Mouse (Mus musculus) kidney, adult 11 months (tissue): ENCODE measurements at regions not wholly inside any gene's neighbourhood (a gene's known extent, or its start where the extent isn't known, plus 50 kb on each side); places are given as distances from the start of the nearest gene placed in this dataset.

Experiments
- DNase-seq: peaks from one replicate; pipeline ENCODE4 v3.0.0; 2022

DNA sequence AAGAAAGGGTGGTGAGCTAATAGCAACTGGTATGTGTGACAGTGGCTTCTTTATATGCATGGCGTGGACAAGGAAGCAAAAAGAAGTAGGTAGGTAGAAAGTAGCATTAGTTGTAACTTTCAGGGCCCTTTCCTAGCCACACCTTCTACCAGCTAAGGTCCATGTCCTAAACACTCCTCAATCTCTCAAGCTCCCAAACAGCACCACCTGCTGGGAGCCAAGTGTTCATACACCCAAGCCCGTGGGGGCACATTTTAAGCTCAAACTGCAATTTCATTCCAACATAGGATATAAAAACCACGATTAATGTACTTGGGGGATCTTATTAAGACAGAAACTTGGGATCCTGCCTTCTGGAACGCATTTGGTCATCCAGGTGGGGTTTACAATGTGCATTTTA, 141.6 kb upstream of the Cox10 start:
- no peak for DNase-seq

- no peak for DNase-seq
These were observed 137.9 kb upstream of the Cox10 start for GRCm38 (mm10) chr11:64217181-64217580.

GRCm38 (mm10) chr11:64210916-64211315, 131.6 kb upstream of the Cox10 start:
- DNase-seq: no peak

GRCm38 (mm10) chr11:64208306-64208705, 129.0 kb upstream of the Cox10 start:
- no peak for DNase-seq

DNA sequence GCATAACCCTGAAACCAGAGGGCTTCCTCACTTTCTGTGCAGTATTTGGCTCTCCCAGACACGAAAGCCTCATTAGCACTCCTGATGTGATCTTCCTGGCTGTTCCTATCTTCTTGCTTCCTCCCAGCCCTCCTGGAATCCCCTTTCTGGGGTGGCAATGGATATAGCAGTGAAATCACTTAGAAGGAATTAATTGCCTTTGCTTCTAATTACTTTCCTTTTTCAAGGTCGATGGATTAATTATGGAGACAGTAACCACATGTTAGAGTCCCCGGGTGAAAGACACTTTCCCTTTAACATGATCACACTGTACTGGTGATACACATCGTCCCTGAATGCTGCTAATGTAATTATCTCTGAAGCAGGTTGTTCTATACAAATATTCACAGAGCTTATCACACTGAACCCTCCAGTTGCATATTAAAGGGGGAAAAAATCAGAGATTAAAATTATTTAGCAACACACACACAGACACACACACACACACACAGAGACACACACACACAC, 128.1 kb upstream of the Cox10 start:
- DNase-seq: no peak

DNA sequence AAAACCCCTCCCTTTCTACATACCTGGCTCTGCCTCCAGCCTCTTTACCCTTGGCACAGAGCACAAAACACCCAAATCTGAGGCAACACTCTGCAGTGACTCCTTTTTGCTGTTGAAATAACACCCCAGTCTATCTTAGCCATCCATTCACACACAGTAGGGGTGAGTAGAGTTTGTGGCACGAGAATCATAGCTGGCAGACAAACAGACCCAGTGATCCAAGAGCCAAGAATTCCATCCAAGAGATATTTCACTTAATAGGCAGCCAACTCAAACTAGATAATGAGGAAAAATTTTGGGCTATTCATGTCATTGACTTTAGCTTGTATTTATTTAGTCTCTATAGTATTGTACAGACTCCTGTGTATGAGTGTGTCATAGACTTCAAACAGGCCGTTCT, 126.9 kb upstream of the Cox10 start:
- DNase-seq: no peak

DNA sequence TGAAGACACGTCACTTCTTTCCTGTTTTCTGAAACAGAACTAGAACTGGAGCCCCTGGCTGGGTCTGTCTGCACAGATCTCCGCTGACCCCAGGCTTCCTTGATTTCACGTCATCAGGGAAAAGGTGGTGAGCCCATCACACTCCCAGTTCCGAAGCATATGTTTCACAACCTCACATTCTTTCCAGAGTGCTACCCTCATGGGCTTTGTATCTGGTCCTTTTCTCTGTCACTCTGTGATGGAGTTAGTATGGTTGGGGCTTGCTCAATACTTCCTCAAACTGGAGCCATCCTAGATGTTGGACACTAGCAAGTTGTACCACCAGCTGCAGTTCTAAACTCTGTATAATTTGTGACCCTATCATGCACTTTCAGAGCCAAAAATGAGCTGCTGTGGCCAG, 125.8 kb upstream of the Cox10 start:
- DNase-seq: no peak

DNA sequence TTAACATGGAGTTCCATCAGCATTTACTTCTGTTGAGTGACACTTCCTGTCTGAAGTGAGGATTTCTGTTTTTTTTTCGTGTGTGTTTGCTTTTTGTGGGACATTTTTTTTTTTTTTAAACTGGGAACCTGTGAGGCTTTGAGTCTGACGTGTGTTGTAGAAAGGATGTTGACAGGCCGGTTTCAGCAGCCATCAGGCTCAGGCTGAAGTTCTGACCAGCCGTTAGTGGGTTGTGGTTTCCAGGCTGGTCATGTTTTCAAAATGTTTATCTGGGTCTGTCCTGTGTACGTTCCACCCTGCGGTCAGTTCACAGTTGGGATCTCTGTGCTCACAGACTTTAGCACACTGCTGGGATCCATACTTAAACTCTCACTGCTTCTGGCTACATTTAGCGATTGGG, 125.0 kb upstream of the Cox10 start:
- no peak for DNase-seq

- DNase-seq: no peak
These were observed 121.6 kb upstream of the Cox10 start for GRCm38 (mm10) chr11:64200874-64201273.

DNA sequence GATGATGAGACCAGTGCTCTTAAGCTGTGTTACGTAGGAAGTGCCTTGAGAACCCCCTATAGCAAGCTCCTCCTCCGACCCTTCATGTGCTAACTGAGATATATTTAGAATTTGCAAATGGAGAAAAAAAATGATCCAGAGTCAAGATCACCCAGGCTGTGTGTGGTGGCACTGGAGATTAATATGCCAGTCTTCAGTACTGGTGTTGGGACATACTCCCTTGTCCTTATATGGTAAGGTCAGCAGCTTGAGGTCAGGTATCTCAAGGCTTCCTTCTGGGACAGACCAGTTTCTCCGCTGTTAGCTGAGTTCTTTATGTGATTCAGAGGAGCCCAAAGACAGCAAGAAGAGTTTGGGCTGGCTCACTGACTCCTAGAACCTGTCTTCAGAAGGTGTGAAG, 116.0 kb upstream of the Cox10 start:
- DNase-seq: no peak

GRCm38 (mm10) chr11:64188701-64189100, 109.4 kb upstream of the Cox10 start:
- DNase-seq: no peak

DNA sequence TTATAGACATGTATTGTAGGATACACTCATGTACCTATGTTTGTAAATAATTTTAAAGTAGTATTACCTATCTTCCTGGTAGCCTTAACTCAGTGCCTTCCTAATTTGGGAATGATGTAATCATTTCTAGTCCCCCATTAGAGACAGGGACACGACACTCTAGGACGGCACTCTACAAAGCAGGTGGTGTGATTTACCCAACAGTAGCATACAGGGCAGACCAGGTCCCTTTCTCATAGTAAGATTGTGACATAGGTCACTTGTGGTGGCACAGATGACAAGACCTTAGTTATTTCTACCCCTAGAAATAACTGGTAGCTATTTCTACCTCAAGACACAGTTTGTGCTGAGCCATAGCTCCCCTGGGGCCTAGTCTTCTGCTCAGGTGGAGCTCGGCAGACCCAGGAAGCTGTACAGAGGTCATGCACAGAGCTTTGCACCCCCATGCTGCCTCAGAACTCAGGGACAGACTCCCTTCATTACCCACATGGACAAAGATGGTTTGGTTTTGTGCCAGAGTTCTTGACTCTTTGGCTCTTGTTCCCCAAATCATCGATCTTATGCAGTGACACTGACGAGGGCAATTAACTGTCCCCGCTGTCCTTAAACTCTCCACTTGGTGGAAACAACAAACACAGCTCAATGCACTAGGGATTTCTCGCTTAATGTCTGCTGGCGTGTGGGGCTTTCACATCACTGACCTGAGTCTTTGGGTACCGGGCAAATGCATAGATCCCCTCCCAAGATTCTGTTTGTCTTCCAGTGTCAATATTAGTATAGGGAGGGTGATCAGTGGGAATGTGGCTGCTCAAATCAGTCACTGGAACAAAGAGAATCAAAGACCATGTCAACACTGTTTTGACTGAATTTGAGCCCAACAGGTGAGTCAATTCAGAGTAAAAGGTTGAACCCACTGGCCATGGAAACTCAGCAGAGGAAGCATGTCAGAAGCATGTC, 108.5 kb upstream of the Cox10 start:
- DNase-seq: no peak

DNA sequence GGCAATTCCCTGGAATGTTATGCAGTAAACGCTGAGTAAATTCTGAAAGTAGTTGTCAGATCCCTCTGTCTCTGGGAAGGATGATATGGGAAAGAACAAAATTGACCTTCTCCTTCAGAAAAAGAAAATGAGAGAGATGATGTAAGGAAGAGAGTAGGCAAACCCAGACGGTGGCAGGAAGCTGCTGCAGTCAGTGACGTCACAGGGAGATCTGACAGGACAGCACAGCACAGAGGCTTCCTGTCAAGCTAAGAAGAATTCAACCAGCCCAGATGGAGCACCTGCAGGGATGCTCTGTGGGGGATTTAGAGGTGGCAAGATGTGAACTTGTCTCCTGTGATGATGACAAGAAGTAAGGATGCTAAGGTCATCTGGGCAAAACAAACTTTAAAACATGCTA, 107.7 kb upstream of the Cox10 start:
- DNase-seq: no peak

GRCm38 (mm10) chr11:64186590-64186989, 107.3 kb upstream of the Cox10 start:
- DNase-seq: peak; percentile 6

DNA sequence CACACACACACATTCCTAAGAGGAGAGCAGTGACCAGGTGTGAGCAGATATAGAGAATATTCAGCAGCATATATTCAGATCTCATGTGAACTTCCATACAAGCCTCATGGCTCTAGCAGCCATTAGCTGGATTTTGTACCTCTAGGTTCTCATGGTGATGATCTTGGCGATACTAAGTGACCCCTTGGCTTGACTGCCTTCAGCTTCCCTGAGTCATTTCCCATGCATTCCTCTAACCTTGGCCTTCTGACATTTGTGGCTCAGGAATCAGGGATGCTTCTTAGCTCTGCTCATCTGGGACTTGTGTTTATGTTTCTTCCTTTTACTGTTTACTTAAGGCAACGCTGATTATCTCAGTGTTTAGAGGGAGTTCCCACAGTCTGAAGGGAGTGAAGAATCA, 100.8 kb upstream of the Cox10 start:
- no peak for DNase-seq

GRCm38 (mm10) chr11:64173421-64174062, 94.3 kb upstream of the Cox10 start:
- DNase-seq: no peak

- no peak for DNase-seq
These were observed 93.7 kb upstream of the Cox10 start for GRCm38 (mm10) chr11:64172926-64173325.

- DNase-seq: peak; percentile 4
These were observed 89.4 kb upstream of the Cox10 start for GRCm38 (mm10) chr11:64168626-64169025.

GRCm38 (mm10) chr11:64164796-64165195, 85.5 kb upstream of the Cox10 start:
- DNase-seq: no peak

DNA sequence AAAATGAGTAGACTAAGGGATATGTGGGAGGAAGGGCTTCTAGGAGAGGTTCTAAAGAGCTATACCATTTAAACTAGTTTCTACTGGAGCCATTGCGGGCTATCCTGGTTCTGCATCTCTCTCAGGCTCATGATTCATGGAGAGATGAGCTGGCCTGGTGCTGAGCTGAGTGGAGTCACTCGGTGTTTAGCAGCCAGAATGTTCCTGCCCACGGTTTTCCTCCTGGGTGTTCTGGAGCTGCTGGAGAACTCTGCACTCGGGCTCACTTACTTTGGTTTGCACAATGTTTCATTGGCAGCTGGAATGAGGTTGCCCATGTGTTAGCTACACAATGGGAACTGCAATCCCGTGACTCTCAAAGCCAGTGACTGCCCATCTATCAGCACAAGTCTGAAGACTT, 79.0 kb upstream of the Cox10 start:
- DNase-seq: no peak

GRCm38 (mm10) chr11:64156640-64157039, 77.4 kb upstream of the Cox10 start:
- DNase-seq: no peak

GRCm38 (mm10) chr11:64139483-64139882, 60.2 kb upstream of the Cox10 start:
- no peak for DNase-seq

- no peak for DNase-seq
These were observed 59.7 kb upstream of the Cox10 start for GRCm38 (mm10) chr11:64138934-64139333.

GRCm38 (mm10) chr11:64135766-64136165, 56.5 kb upstream of the Cox10 start:
- DNase-seq: no peak
